In genomic region chr17:51832900-51833577, GRCm38 (mm10) we compare ENCODE assay signal across 8 mouse cellular contexts. TPM values are rescaled to one million over a fixed set of nuclear protein-coding genes. Genes with fewer than 3 reads are reported as not detected.
DNase-seq lines count a peak whose midpoint lies in the region; ATAC-seq lines count a peak whose summit lies in the region.

Gene Satb1, minus strand, starts transcription at chr17:51833290.

- peak within 1 kb of the TSS; percentile 81 for H3K9ac ChIP-seq in heart, embryonic 13.5 days
- H3K9ac ChIP-seq in liver, embryonic 16.5 days (ENCODE audit: low read depth, low read length), result peak within 1 kb of the TSS; percentile 12; the same call in 1 of the 2 replicates
- H3K9ac ChIP-seq in stomach, embryonic 16.5 days (ENCODE audit: low read length), result peak within 1 kb of the TSS; percentile 76

- H3K27me3 ChIP-seq in forebrain, embryonic 10.5 days (ENCODE audit: poor library complexity, severe bottlenecking), result peaks cover 79% of the 10 kb centered on the region
- peaks cover 75% of the 10 kb centered on the region for H3K27me3 ChIP-seq in heart, embryonic 13.5 days (replicated peaks)
- H3K27me3 ChIP-seq in liver, embryonic 16.5 days (ENCODE audit: control insufficient read depth, insufficient read depth, low read depth, low read length), result peaks cover 50% of the 10 kb centered on the region
- H3K27me3 ChIP-seq in stomach, embryonic 16.5 days (ENCODE audit: control insufficient read depth, insufficient read depth, low read length), result peaks cover 47% of the 10 kb centered on the region

- H3K9me3 ChIP-seq in forebrain, embryonic 10.5 days, result no peaks in the 10 kb centered on the region
- no peaks in the 10 kb centered on the region for H3K9me3 ChIP-seq in heart, embryonic 13.5 days
- H3K9me3 ChIP-seq in liver, embryonic 16.5 days (replicated peaks; ENCODE audit: control insufficient read depth, low read length), result no peaks in the 10 kb centered on the region
- no peaks in the 10 kb centered on the region for H3K9me3 ChIP-seq in stomach, embryonic 16.5 days (replicated peaks; ENCODE audit: control insufficient read depth, low read length)

- peak within 1 kb of the TSS; percentile 100 for H3K4me2 ChIP-seq in heart, embryonic 13.5 days
- peak within 1 kb of the TSS; percentile 68 for H3K4me2 ChIP-seq in liver, embryonic 16.5 days (ENCODE audit: low read depth, low read length)
- peak within 1 kb of the TSS; percentile 99 for H3K4me2 ChIP-seq in stomach, embryonic 16.5 days (ENCODE audit: low read depth, low read length)

- peak within 1 kb of the TSS; percentile 74 for H3K4me3 ChIP-seq in forebrain, embryonic 10.5 days
- peak within 1 kb of the TSS; percentile 79 for H3K4me3 ChIP-seq in heart, embryonic 13.5 days
- H3K4me3 ChIP-seq in liver, embryonic 16.5 days (ENCODE audit: low read depth, low read length), result peak within 1 kb of the TSS; percentile 63
- peak within 1 kb of the TSS; percentile 66 for H3K4me3 ChIP-seq in stomach, embryonic 16.5 days (replicated peaks; ENCODE audit: low read length)

- H3K36me3 ChIP-seq in forebrain, embryonic 10.5 days (replicated peaks), result no peaks in the 10 kb centered on the region
- H3K36me3 ChIP-seq in heart, embryonic 13.5 days, result no peaks in the 10 kb centered on the region
- no peaks in the 10 kb centered on the region for H3K36me3 ChIP-seq in liver, embryonic 16.5 days (ENCODE audit: control insufficient read depth, insufficient read depth)
- no peaks in the 10 kb centered on the region for H3K36me3 ChIP-seq in stomach, embryonic 16.5 days (ENCODE audit: control insufficient read depth, insufficient read depth, low read length)

- peak within 1 kb of the TSS; percentile 86 for H3K27ac ChIP-seq in forebrain, embryonic 10.5 days
- no peak within 1 kb of the TSS for H3K27ac ChIP-seq in heart, embryonic 13.5 days (replicated peaks)
- no peak within 1 kb of the TSS for H3K27ac ChIP-seq in liver, embryonic 16.5 days (ENCODE audit: low read length)
- no peak within 1 kb of the TSS for H3K27ac ChIP-seq in stomach, embryonic 16.5 days (ENCODE audit: low read length)

- ATAC-seq in heart, embryonic 13.5 days (ENCODE audit: extremely low read depth, insufficient number of reproducible peaks, low FRiP score, low TSS enrichment), result peak; percentile 68
- peak; percentile 65 for ATAC-seq in liver, embryonic 16.5 days (ENCODE audit: low read depth)
- peak; percentile 94 for ATAC-seq in stomach, embryonic 16.5 days (ENCODE audit: insufficient read depth, low FRiP score)

- peak; percentile 35 for DNase-seq in 416B (ENCODE audit: low read depth)
- peak; percentile 76 for DNase-seq in adrenal gland, postnatal 25 days
- peak; percentile 63 for DNase-seq in forebrain, embryonic 10.5 days (ENCODE audit: extremely low spot score, low spot score)
- DNase-seq in kidney, postnatal 10 days, result peak; percentile 80
- DNase-seq in neural tube, embryonic 10.5 days (ENCODE audit: extremely low spot score, low spot score), result peak; percentile 74

- WGBS in forebrain, embryonic 10.5 days, result under 1% methylated on average over 52 of the region's 52 CpGs
- WGBS in heart, embryonic 13.5 days, result 2% methylated on average over 52 of the region's 52 CpGs
- WGBS in liver, embryonic 16.5 days (ENCODE audit: insufficient replicate concordance), result under 1% methylated on average over 39 of the region's 52 CpGs
- WGBS in stomach, embryonic 16.5 days, result under 1% methylated on average over 50 of the region's 52 CpGs

- H3K4me1 ChIP-seq in forebrain, embryonic 10.5 days, result peaks cover 24% of the 10 kb centered on the region
- H3K4me1 ChIP-seq in heart, embryonic 13.5 days, result peaks cover 20% of the 10 kb centered on the region
- H3K4me1 ChIP-seq in liver, embryonic 16.5 days (ENCODE audit: control insufficient read depth, low read depth, low read length), result no peaks in the 10 kb centered on the region
- H3K4me1 ChIP-seq in stomach, embryonic 16.5 days (ENCODE audit: control insufficient read depth, insufficient read depth, low read length), result peaks cover 8% of the 10 kb centered on the region

RNA-seq across cellular contexts. Expression of gene Satb1, which starts in this region (rescaled TPM):
- 24.1 and 27.1 TPM in 2 replicates for total RNA-seq in adrenal gland, postnatal 25 days (2021)
- polyA plus RNA-seq in forebrain, embryonic 10.5 days (2016; fragmentation: Nextera tagmentation; extraction: Ambion mirVana), result 17.9 and 19.7 TPM in 2 replicates
- polyA plus RNA-seq in heart, embryonic 13.5 days (2015; fragmentation: Nextera tagmentation; extraction: Ambion mirVana), result 6.8 and 7.0 TPM in 2 replicates
- polyA plus RNA-seq in liver, embryonic 16.5 days (2015; fragmentation: Nextera tagmentation; extraction: Ambion mirVana), result 0.81 and 0.92 TPM in 2 replicates
- 3.7 and 5.0 TPM in 2 replicates for polyA plus RNA-seq in stomach, embryonic 16.5 days (2015; fragmentation: Nextera tagmentation; extraction: Ambion mirVana)

Comparison
In these comparisons a context has a peak if more than half of its experiments do, and no peak if none do; other contexts are left out.
1. Peak in ATAC-seq, H3K4me3 ChIP-seq, H3K9ac ChIP-seq and H3K4me2 ChIP-seq in liver, embryonic 16.5 days; RNA of the gene not detected or under 1 TPM.
2. H3K9ac ChIP-seq: peak in every context shown above with its lines; median percentile 81 in heart, embryonic 13.5 days; 76 in stomach, embryonic 16.5 days; 12 in liver, embryonic 16.5 days.